Mouse (Mus musculus) kidney, embryonic 16.5 days (tissue): ENCODE measurements at regions not wholly inside any gene's neighbourhood (a gene's known extent, or its start where the extent isn't known, plus 50 kb on each side); places are given as distances from the start of the nearest gene placed in this dataset.

Source experiments
- ATAC-seq: fragments of 200-750 bp; cut with Nextera tagmentation; 2 replicates; pipeline ENCODE4 v1.8.0; 2017; ENCODE audit warnings: moderate TSS enrichment; ENCODE audit not compliant: low FRiP score, low TSS enrichment
- H3K27ac ChIP-seq: fragments of 300-500 bp; sonication (generic); 2 replicates; pipeline ENCODE4 v1.5.1; 2014; ENCODE audit warnings: low read length
- H3K27me3 ChIP-seq: fragments of 300-500 bp; sonication (generic); 2 replicates; pipeline ENCODE4 v1.6.1; 2014; ENCODE audit warnings: low read length, control low read depth, mixed read lengths; ENCODE audit not compliant: insufficient read depth
- H3K36me3 ChIP-seq: fragments of 300-500 bp; sonication (generic); 2 replicates; pipeline ENCODE4 v1.6.1; 2014; ENCODE audit warnings: low read length, control low read depth, mixed read lengths; ENCODE audit not compliant: insufficient read depth
- H3K4me1 ChIP-seq: fragments of 300-500 bp; sonication (generic); 2 replicates; pipeline ENCODE4 v1.6.1; 2014; ENCODE audit warnings: low read length, control low read depth, mixed read lengths; ENCODE audit not compliant: insufficient read depth
- H3K4me2 ChIP-seq: fragments of 300-500 bp; sonication (generic); replicated peaks from 2 replicates; pipeline ENCODE4 v1.6.1; 2014; ENCODE audit warnings: low read depth, low read length
- H3K4me3 ChIP-seq: fragments of 300-500 bp; sonication (generic); 2 replicates; pipeline ENCODE4 v1.5.1; 2014; ENCODE audit warnings: mild to moderate bottlenecking, low read length
- H3K9ac ChIP-seq: fragments of 300-500 bp; sonication (generic); replicated peaks from 2 replicates; pipeline ENCODE4 v1.6.1; 2014; ENCODE audit warnings: low read length
- H3K9me3 ChIP-seq: fragments of 300-500 bp; sonication (generic); 2 replicates; pipeline ENCODE4 v1.6.1; 2016; ENCODE audit warnings: low read length, control low read depth
- WGBS: fragments of 180-500 bp; shearing (Covaris S2); extraction: QIAGEN DNeasy Blood & Tissue Kit; methylation state at CpG from one replicate; pipeline ENCODE4 v1.1.7; 2014; 5-methylcytosine and 5-hydroxymethylcytosine counted together

DNA sequence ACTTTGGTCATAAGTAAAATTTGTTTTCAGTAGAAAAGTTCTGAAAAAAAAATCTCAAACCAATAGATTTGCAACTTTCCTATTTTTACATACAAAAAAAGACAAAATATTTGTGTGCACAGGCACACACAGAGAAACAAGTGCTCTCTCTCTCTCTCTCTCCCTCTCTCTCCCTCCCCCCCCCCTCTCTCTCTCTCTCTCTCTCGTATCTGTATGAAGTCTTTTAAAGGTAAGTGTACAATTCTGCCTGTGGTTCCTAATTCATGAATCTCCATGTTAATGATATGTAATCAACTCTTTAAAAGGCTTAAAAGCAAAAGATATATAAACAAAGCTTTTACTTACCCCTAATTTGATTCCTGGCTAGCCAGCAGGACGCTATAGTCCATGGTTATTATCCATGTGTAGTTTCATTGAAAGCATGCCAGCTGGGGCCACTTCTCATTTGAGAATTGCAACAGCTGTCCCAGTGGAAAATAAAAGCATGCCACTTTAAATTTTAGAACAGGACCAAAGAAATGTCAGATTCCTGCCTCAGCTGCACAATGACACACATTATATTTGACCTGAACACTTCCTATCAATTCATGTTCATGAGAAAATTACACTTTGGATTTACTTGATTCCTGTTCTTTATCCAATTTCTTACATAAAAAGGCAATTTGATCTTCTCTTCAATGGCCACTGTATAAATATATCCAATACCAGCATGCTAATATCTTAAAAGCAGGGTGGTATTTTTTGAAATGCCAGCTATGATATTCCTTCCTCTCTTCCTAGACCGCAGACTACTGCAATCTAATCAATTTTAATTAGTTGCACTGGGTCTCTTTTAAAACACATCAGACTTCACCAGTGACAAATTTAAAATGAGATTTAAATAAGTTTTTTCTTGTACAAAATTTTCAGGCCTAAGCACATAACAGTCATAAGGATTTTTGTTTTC lies 766.0 kb upstream of the Pfkp start:
- Histone ChIP-seq H3K27me3 (no peaks in the 10 kb centered on the region), H3K27ac (no peak overlapping the region), H3K4me3 (no peak overlapping the region), H3K36me3 (no peaks in the 10 kb centered on the region), H3K9ac (no peak overlapping the region), H3K4me2 (no peak overlapping the region), H3K9me3 (no peaks in the 10 kb centered on the region), H3K4me1 (no peaks in the 10 kb centered on the region)
- 67% methylated on average over 3 of the region's 3 CpGs for WGBS
- ATAC-seq: no peak

DNA sequence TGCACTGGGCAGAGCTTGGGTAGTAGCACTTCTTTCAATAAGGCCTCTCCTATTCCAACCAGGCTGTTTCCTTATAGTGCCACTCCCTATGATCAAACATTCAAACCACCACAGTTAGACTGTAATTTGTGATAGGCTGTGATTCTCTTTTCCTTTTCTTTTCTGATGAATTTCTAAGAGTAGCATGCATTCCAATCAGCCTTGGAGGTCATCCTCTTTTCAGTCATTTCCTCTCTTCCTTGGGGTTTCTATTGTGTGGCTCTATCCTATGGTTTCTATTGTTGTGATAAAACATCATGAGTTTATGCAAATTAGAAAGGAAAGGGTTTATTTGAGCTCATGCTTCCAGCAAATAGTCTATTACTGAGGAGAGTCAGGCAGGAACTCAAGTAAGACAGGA lies 774.9 kb upstream of the Adarb2 start:
- Histone ChIP-seq H3K9me3 (no peaks in the 10 kb centered on the region), H3K27me3 (no peaks in the 10 kb centered on the region), H3K4me2 (no peak overlapping the region), H3K9ac (no peak overlapping the region), H3K36me3 (no peaks in the 10 kb centered on the region), H3K27ac (no peak overlapping the region), H3K4me1 (no peaks in the 10 kb centered on the region), H3K4me3 (no peak overlapping the region)
- ATAC-seq: no peak

DNA sequence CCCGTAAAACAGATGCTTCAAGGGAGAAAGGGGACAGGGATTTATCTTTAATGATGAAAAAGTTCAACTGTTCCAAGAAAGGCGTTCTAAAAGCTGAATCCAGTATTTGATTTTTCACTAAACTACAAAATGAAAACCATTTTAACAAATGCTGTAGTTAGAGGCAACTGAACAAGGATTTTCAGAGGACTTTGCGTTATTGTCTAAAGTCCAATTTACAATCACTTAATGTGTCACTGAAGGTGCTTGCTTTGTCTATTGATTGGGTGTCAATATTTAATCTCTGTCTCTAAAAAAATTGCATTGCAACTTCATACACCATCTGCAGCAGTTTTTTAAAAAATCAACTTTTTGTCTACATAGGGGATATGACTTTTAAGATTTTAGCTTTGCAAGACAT lies 773.4 kb upstream of the Adarb2 start:
- WGBS: 82% methylated on average over 3 of the region's 3 CpGs

DNA sequence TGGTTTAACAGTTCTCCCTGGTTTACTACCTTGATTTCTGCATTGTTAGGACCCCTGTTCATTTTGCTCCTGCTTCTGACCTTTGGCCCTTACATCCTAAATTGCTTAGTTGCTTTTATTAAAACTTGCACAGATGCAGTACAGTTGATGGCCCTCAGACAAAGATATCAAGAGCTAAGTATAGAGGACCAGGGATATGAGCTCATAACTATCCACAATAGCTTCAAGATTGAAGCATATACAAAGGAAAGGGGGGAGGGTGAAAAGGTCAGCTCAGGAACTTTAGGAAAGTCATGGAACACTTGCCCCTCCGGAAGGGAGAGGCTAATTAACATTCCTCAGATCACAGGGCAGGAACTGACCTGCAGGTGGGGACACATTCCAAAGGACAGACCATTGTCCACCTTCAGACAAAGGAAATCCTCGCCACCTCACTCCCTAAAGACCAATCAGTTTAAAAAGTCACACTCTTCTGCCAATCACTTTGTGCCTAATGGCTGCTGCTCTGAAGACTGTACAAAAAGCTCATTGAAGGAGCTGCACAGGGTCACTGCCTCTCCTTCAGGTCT lies 751.1 kb upstream of the Adarb2 start:
- H3K4me1 ChIP-seq: no peaks in the 10 kb centered on the region
- ATAC-seq: no peak
- no peak overlapping the region for H3K27ac ChIP-seq
- WGBS: 17% methylated on average over 2 of the region's 2 CpGs
- H3K4me2 ChIP-seq: no peak overlapping the region
- H3K4me3 ChIP-seq: no peak overlapping the region
- no peak overlapping the region for H3K9ac ChIP-seq
- no peaks in the 10 kb centered on the region for H3K36me3 ChIP-seq
- H3K9me3 ChIP-seq: no peaks in the 10 kb centered on the region
- no peaks in the 10 kb centered on the region for H3K27me3 ChIP-seq

More for the DNA sequence above, 773.4 kb upstream of the Adarb2 start:
- Histone ChIP-seq H3K4me3 (no peak overlapping the region), H3K9me3 (no peaks in the 10 kb centered on the region), H3K36me3 (no peaks in the 10 kb centered on the region), H3K27ac (no peak overlapping the region), H3K9ac (no peak overlapping the region), H3K4me2 (no peak overlapping the region), H3K4me1 (no peaks in the 10 kb centered on the region), H3K27me3 (no peaks in the 10 kb centered on the region)
- no peak for ATAC-seq

DNA sequence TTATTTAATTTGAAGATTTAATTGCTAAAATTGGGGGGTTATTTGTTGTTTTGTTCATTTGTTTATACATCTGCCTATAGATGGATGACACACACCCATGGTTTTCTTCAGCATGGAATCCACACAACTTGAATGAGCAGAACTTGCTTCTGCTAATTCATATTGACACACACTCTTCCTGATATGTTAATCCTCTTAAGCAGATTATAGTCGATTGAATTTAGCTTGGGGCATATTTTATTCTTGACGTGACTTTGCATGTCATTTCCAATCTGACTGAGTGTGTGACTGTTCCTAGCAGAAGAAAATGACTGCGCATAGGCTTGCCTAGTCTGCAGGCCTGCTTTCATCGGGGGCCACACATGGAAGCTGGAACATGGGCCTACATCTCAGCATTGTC lies 727.0 kb upstream of the Adarb2 start:
- no peak overlapping the region for H3K27ac ChIP-seq
- H3K36me3 ChIP-seq: no peaks in the 10 kb centered on the region
- no peaks in the 10 kb centered on the region for H3K4me1 ChIP-seq

DNA sequence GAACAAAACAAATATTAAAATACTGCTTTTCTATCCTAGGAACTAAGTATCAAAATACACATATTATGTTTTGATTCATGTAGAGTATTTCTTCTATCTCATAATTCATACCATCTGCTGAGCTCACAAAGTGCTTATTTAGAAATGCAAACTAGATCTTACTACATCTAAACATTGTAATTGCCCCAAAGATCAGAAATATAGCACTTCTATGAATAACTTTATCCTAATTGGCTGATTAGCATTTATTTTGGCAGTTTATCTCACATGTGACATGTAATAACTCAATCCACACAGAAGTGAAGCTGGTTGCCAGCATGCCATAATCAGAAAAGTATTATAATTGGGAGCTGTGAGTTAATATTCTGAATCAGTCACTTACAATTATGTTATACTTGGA lies 684.6 kb upstream of the Adarb2 start:
- Histone ChIP-seq H3K9me3 (no peaks in the 10 kb centered on the region), H3K9ac (no peak overlapping the region), H3K4me1 (no peaks in the 10 kb centered on the region), H3K27me3 (no peaks in the 10 kb centered on the region), H3K4me2 (no peak overlapping the region), H3K27ac (no peak overlapping the region), H3K36me3 (no peaks in the 10 kb centered on the region), H3K4me3 (no peak overlapping the region)
- no peak for ATAC-seq

More for the DNA sequence above, 727.0 kb upstream of the Adarb2 start:
- WGBS: 86% methylated on average over 4 of the region's 4 CpGs
- no peak overlapping the region for H3K9ac ChIP-seq
- ATAC-seq: no peak
- no peak overlapping the region for H3K4me3 ChIP-seq
- no peak overlapping the region for H3K4me2 ChIP-seq
- H3K9me3 ChIP-seq: no peaks in the 10 kb centered on the region
- H3K27me3 ChIP-seq: no peaks in the 10 kb centered on the region

DNA sequence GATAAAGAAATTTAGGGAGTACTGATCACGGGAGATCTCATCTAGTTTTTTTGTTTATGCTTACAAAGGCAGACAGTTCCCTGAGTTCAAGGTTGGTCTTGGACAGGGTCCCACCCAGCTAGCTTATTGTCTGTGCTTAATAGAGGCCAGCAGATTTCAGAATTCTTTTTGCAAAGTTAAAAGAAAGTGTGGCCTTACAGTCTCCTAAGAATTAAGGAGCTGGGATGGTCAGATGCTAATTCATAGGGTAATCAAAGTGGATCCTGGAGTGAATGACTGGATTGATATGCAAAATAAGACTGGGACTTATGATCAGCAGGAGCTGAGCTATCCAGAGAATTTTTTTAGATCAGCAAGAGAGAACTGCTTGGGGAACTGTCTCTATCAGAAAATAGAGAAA lies 678.2 kb upstream of the Adarb2 start:
- H3K4me1 ChIP-seq: no peaks in the 10 kb centered on the region
- H3K9ac ChIP-seq: no peak overlapping the region
- no peaks in the 10 kb centered on the region for H3K9me3 ChIP-seq
- H3K27me3 ChIP-seq: no peaks in the 10 kb centered on the region
- no peak for ATAC-seq
- WGBS: 82% methylated on average over 1 of the region's 1 CpGs
- H3K4me2 ChIP-seq: no peak overlapping the region
- H3K4me3 ChIP-seq: no peak overlapping the region
- H3K27ac ChIP-seq: no peak overlapping the region
- no peaks in the 10 kb centered on the region for H3K36me3 ChIP-seq

DNA sequence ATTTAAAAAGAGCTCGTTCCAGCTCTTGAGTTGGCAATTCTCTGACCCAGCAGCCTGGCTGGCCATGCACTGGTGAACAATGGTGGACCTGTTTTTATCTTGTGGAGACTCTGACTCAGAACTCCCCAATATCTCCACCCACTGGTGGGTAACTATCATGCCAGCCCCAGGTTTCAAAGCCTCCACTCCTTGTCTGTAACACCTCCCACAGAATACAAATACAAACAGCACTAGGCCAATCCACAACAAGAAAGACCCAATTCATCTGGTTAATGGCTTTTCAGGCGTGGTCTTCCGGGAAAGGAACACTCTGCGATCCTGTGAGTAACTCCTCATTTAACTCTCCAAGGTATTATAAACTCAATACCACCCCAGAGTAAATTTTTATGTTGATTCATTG lies 663.8 kb upstream of the Adarb2 start:
- H3K9me3 ChIP-seq: no peaks in the 10 kb centered on the region
- no peaks in the 10 kb centered on the region for H3K36me3 ChIP-seq
- no peak for ATAC-seq
- no peak overlapping the region for H3K9ac ChIP-seq
- no peak overlapping the region for H3K4me3 ChIP-seq
- H3K27me3 ChIP-seq: no peaks in the 10 kb centered on the region
- no peaks in the 10 kb centered on the region for H3K4me1 ChIP-seq
- no peak overlapping the region for H3K27ac ChIP-seq
- no peak overlapping the region for H3K4me2 ChIP-seq
- 74% methylated on average over 4 of the region's 4 CpGs for WGBS

DNA sequence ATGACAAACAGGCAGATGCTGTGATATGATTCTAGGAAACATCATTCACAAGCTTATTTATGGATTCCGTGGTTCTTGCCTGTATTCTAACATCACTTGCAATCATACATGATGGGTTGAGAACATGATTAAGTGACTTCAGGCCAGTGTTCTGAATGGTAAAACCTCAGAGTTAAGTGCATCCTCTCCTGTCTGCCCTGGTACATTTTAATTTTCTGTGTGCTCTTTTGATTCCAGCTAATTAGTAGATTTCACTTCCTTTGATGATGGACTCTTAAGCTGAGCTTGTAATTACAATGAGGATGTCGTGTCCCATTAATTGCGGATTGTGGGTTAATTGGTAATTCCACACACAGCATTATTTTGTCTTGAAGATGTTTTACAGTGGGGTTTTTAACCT lies 618.6 kb upstream of the Adarb2 start:
- no peaks in the 10 kb centered on the region for H3K27me3 ChIP-seq
- no peak for ATAC-seq
- H3K4me1 ChIP-seq: no peaks in the 10 kb centered on the region
- no peak overlapping the region for H3K4me3 ChIP-seq
- H3K9ac ChIP-seq: no peak overlapping the region
- H3K36me3 ChIP-seq: no peaks in the 10 kb centered on the region
- no peak overlapping the region for H3K27ac ChIP-seq
- 0 out of 2 replicates have a peak, but pooled peaks cover 2% of the 10 kb centered on the region for H3K9me3 ChIP-seq
- no peak overlapping the region for H3K4me2 ChIP-seq
- WGBS: 80% methylated on average over 3 of the region's 3 CpGs
